Mouse (Mus musculus): Measurements from ENCODE around the gene Mgat5. TPM values are rescaled to one million over a fixed set of nuclear protein-coding genes. Genes with fewer than 3 reads are reported as not detected.

The Mgat5 gene
- polyA plus RNA-seq, 1 experiment from 2014 or later = 5.1 TPM

DNA sequence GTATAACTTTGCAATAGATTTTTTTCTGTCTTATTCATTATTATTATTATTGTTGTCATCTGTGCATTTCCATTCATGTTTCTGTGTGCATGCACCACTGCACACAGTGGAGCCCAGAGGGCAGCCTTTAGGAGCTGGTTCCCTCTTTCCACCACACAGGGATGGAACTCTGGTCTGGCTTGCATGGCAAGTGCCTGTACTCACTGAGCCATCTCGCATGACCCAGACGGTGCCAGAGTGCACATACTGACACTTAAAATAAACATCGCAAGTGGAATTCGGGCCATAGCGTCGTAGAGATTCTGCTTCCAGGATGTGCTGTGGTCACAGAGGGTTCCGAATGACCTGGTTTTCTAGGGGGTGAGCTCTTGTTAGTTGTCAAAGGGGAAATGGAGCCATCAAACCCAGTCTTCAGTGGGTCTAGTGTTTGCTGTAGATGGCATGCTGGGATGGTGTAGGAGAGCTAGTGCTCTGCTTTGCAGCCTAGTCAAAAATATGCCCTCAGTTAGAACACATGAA is 103.5 kb downstream of the Mgat5 start:
- Histone ChIP-seq H3K4me2 (ENCODE audit: low read depth, low read length) (no peak overlapping the region), H3K36me3 (ENCODE audit: control insufficient read depth, insufficient read depth, low read length) (0 out of 2 replicates have a peak, but pooled peaks cover 3% of the 10 kb centered on the region), H3K9me3 (ENCODE audit: control insufficient read depth, low read length) (no peaks in the 10 kb centered on the region), H3K9ac (ENCODE audit: low read depth, low read length) (no peak overlapping the region), H3K27ac (replicated peaks; ENCODE audit: low read depth, low read length) (no peak overlapping the region), H3K4me3 (ENCODE audit: low read depth, low read length) (no peak overlapping the region), H3K4me1 (ENCODE audit: control insufficient read depth, insufficient read depth, low read length) (no peaks in the 10 kb centered on the region), H3K27me3 (replicated peaks; ENCODE audit: control insufficient read depth, insufficient read depth, low read length) (no peaks in the 10 kb centered on the region)
- DNase-seq (ENCODE audit: low spot score) (no peak), ATAC-seq (ENCODE audit: low read depth) (no peak)
- WGBS = 87% methylated on average over 7 of the region's 7 CpGs

DNA sequence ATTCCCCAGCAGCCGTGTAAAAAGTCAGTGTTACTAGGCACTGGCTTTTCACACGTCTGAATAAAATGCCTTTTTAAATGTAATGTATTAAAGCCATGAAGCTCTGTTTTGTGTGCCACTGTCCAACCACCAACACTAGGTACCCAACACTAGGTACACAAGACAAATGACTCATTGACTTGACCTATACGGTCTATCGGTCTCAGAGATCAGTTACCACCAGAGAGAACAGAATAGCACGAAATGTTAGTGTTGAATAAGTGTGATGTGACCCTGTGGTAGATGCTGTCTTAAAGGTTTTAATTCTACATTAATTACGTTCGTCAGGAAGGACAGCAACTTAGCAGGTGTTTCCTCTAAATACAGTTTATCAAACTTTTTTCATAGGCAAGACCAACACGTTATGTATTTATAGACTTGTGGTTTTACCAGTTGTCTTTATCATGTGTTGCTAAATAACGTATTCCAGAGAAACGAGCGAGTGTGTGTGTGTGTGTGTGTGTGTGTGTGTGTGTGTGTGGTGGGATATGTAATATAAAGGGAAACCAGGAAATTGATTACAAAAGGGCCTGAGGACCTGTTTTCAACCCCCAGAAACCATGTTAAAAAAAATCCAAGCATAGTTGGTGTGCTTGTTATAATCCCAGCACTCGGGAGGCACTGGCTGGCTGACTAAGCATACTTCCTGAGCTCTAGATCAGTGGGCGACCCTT is 104.3 kb downstream of the Mgat5 start:
- H3K4me3 ChIP-seq (ENCODE audit: low read depth, low read length) = no peak overlapping the region
- peaks cover 5% of the 10 kb centered on the region; the same call in 1 of the 2 replicates for H3K4me1 ChIP-seq (ENCODE audit: control insufficient read depth, insufficient read depth, low read length)
- ATAC-seq (ENCODE audit: low read depth) (no peak), DNase-seq (ENCODE audit: low spot score) (no peak)
- no peaks in the 10 kb centered on the region for H3K9me3 ChIP-seq (ENCODE audit: control insufficient read depth, low read length)
- no peak overlapping the region for H3K4me2 ChIP-seq (ENCODE audit: low read depth, low read length)
- no peak overlapping the region for H3K27ac ChIP-seq (replicated peaks; ENCODE audit: low read depth, low read length)
- no peak overlapping the region for H3K9ac ChIP-seq (ENCODE audit: low read depth, low read length)
- no peaks in the 10 kb centered on the region for H3K27me3 ChIP-seq (replicated peaks; ENCODE audit: control insufficient read depth, insufficient read depth, low read length)
- 86% methylated on average over 13 of the region's 13 CpGs for WGBS
- 0 out of 2 replicates have a peak, but pooled peaks cover 3% of the 10 kb centered on the region for H3K36me3 ChIP-seq (ENCODE audit: control insufficient read depth, insufficient read depth, low read length)

DNA sequence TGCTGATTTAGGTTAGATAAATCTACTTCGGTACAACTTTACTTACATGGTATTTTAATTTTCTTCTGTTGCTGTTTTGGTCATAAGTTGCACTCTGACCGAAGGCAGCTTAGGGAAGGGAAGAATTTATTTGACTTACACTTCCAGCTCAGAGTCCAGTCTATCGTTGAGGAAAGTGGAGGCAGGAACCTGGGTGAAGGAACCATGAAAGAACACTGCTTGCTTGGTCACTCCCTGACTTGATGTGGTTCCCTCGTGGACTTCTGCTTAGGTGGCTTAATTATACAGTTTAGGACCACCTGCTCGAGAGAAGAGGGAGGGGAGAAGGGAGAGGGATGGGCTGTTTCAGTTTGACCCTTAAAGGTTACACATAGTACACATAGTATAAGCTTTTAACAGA is 105.2 kb downstream of the Mgat5 start:
- Histone ChIP-seq H3K9ac (ENCODE audit: low read depth, low read length) (no peak overlapping the region), H3K27ac (replicated peaks; ENCODE audit: low read depth, low read length) (no peak overlapping the region), H3K4me1 (ENCODE audit: control insufficient read depth, insufficient read depth, low read length) (peaks cover 13% of the 10 kb centered on the region; the same call in 1 of the 2 replicates), H3K27me3 (replicated peaks; ENCODE audit: control insufficient read depth, insufficient read depth, low read length) (no peaks in the 10 kb centered on the region), H3K36me3 (ENCODE audit: control insufficient read depth, insufficient read depth, low read length) (0 out of 2 replicates have a peak, but pooled peaks cover 3% of the 10 kb centered on the region), H3K4me3 (ENCODE audit: low read depth, low read length) (no peak overlapping the region), H3K9me3 (ENCODE audit: control insufficient read depth, low read length) (no peaks in the 10 kb centered on the region), H3K4me2 (ENCODE audit: low read depth, low read length) (no peak overlapping the region)
- WGBS = 83% methylated on average over 5 of the region's 5 CpGs
- DNase-seq (ENCODE audit: low spot score) (no peak), ATAC-seq (ENCODE audit: low read depth) (no peak)

DNA sequence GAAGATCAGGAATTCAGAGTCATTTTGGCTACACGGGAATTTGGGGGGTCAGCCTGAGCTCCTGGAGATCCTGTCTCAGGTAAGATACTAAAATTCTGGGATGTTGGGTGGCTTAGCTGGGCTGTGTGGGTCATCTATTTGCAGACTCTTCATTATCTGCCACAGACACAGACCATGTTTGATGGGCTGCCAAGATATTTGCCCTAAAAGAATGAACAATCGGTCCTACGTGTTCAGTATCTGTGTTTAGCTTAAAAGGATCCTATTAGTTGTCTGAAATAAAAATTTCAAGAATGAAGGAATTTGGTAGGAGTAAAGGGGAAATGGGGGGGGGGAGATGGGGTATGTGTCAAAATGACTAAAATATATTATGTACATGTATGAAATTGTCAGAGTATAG is 105.9 kb downstream of the Mgat5 start:
- 72% methylated on average over 3 of the region's 3 CpGs for WGBS
- Histone ChIP-seq H3K4me1 (ENCODE audit: control insufficient read depth, insufficient read depth, low read length) (peaks cover 14% of the 10 kb centered on the region; the same call in 1 of the 2 replicates), H3K27ac (replicated peaks; ENCODE audit: low read depth, low read length) (no peak overlapping the region), H3K27me3 (replicated peaks; ENCODE audit: control insufficient read depth, insufficient read depth, low read length) (no peaks in the 10 kb centered on the region), H3K9me3 (ENCODE audit: control insufficient read depth, low read length) (no peaks in the 10 kb centered on the region), H3K4me2 (ENCODE audit: low read depth, low read length) (no peak overlapping the region), H3K36me3 (ENCODE audit: control insufficient read depth, insufficient read depth, low read length) (0 out of 2 replicates have a peak, but pooled peaks cover 3% of the 10 kb centered on the region), H3K9ac (ENCODE audit: low read depth, low read length) (no peak overlapping the region), H3K4me3 (ENCODE audit: low read depth, low read length) (no peak overlapping the region)
- ATAC-seq (ENCODE audit: low read depth) = no peak
- DNase-seq (ENCODE audit: low spot score) = no peak

DNA sequence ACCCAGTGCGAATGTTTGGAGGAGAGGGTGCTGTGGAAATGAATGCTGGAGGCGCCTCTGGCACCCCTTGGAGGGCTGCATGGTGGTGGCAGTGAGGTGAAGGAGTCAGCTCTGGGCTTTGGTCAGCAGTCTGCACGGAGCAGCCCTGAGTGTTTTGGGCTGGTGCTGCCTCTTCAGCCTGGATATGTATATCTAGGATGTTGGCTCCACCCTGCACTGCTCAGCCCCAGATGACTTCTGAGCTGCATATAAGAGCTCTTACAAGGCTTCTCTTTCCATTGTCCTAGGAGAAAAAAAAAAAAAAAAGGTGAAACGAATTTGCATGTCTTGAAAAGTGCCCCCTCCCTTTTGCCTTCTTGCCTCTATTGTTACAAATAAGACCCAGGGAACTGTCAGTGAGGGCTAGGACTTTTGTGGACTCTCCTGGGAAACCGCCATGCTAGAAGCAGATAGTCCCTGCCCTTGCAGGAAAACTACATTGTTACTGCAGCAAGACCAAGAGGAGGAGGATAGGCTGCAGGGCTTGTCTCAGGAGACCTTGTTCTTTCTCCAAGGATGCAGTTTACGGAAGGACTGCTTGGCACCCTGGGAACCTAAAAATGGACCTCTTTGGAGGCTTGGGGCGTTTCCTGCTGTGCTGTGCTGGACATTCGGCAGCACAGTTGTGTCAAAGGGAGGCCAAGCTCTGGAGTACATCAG is 109.0 kb downstream of the Mgat5 start:
- WGBS = 61% methylated on average over 8 of the region's 8 CpGs
- Histone ChIP-seq H3K4me2 (ENCODE audit: low read depth, low read length) (no peak overlapping the region), H3K9me3 (ENCODE audit: control insufficient read depth, low read length) (no peaks in the 10 kb centered on the region), H3K27ac (replicated peaks; ENCODE audit: low read depth, low read length) (no peak overlapping the region), H3K27me3 (replicated peaks; ENCODE audit: control insufficient read depth, insufficient read depth, low read length) (no peaks in the 10 kb centered on the region), H3K4me1 (ENCODE audit: control insufficient read depth, insufficient read depth, low read length) (peaks cover 18% of the 10 kb centered on the region), H3K9ac (ENCODE audit: low read depth, low read length) (no peak overlapping the region), H3K36me3 (ENCODE audit: control insufficient read depth, insufficient read depth, low read length) (no peaks in the 10 kb centered on the region), H3K4me3 (ENCODE audit: low read depth, low read length) (no peak overlapping the region)
- DNase-seq (ENCODE audit: low spot score) (no peak), ATAC-seq (ENCODE audit: low read depth) (no peak)

DNA sequence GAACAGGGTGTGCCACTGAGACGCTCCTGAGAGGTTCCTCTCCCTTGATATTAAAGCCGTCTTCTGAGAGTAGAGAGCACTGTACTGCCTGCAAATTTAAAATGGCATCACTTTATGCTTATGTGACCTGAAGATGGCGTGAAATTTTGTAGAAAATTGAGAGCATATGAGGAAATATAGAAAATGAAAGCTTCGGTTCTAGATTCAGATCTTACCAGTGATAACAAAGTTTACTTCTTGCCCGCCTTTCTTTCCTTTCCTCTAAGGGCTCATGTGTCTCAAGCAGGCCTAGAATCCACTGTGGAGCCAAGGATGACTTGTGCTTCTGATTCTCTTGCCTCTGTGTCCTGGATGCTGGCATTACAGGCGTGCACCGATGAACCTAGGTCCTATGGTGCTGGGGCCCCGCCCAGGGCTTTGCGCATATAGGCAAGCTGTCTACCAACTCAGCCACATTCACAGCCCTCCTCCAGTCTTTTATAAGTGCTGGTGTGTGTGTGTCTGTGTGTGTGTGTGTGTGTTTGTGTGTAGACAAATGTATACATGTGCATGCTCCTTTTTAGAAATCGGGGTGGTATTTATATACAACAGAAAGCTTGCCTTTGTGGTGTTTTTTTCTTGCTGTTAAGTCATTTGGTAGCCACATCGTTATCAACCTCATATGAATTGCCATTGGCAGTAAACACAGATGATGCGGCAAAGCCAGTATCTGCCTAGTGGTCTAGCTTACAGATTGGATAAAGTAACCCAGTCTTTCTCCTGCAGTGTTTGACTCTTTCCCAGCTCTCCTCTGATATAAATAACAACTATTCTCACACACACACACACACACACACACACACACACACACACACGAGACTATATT is 111.2 kb downstream of the Mgat5 start:
- Histone ChIP-seq H3K4me3 (ENCODE audit: low read depth, low read length) (no peak overlapping the region), H3K9ac (ENCODE audit: low read depth, low read length) (no peak overlapping the region), H3K36me3 (ENCODE audit: control insufficient read depth, insufficient read depth, low read length) (0 out of 2 replicates have a peak, but pooled peaks cover 6% of the 10 kb centered on the region), H3K27me3 (replicated peaks; ENCODE audit: control insufficient read depth, insufficient read depth, low read length) (no peaks in the 10 kb centered on the region), H3K27ac (replicated peaks; ENCODE audit: low read depth, low read length) (no peak overlapping the region), H3K4me2 (ENCODE audit: low read depth, low read length) (no peak overlapping the region), H3K9me3 (ENCODE audit: control insufficient read depth, low read length) (no peaks in the 10 kb centered on the region), H3K4me1 (ENCODE audit: control insufficient read depth, insufficient read depth, low read length) (peaks cover 18% of the 10 kb centered on the region)
- 87% methylated on average over 13 of the region's 13 CpGs for WGBS
- ATAC-seq (ENCODE audit: low read depth) = no peak
- DNase-seq (ENCODE audit: low spot score) = no peak

DNA sequence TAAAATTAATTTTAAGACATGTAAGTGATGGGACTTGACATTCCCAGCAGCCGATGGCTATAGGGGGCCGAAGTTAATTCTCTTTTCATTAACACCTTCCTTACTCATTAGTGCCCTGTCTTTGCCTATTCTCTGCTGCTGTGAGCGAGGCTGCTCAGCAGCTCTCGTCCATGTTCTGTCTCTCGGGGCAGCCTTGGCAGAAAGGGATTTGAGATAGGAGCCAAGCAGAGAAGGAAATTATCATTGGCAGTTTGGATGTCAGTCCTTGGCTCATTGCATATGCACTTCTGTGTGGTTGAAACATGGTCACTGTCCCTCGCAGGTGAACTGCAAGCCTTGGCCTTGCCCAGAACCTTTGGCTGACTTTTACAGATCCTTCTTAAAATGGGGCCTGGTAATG is 111.8 kb downstream of the Mgat5 start:
- Histone ChIP-seq H3K27me3 (replicated peaks; ENCODE audit: control insufficient read depth, insufficient read depth, low read length) (no peaks in the 10 kb centered on the region), H3K4me2 (ENCODE audit: low read depth, low read length) (no peak overlapping the region), H3K9ac (ENCODE audit: low read depth, low read length) (no peak overlapping the region), H3K9me3 (ENCODE audit: control insufficient read depth, low read length) (no peaks in the 10 kb centered on the region), H3K36me3 (ENCODE audit: control insufficient read depth, insufficient read depth, low read length) (0 out of 2 replicates have a peak, but pooled peaks cover 8% of the 10 kb centered on the region), H3K4me1 (ENCODE audit: control insufficient read depth, insufficient read depth, low read length) (peaks cover 18% of the 10 kb centered on the region), H3K4me3 (ENCODE audit: low read depth, low read length) (no peak overlapping the region), H3K27ac (replicated peaks; ENCODE audit: low read depth, low read length) (no peak overlapping the region)
- ATAC-seq (ENCODE audit: low read depth) (no peak), DNase-seq (ENCODE audit: low spot score) (no peak)
- 82% methylated on average over 6 of the region's 6 CpGs for WGBS

DNA sequence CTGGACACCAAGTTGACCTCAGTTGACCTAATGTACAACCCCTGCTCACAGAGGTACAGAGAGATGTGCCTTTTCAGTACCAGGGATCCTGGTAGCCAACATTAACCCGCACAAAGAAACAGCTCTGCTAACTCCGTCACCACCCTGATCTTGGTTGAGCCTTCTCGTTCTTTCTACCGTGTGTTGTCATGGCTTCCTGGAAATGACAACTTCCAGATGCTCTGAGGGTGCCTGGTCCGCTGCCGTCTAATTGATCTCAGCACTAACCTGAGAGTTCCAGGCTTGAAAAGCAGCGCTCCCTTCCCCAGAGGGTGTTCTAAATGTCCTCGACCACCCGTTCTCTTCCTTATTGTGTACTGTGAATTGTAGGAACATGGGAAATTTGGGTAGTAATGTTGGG is 112.7 kb downstream of the Mgat5 start:
- H3K4me2 ChIP-seq (ENCODE audit: low read depth, low read length) = no peak overlapping the region
- no peak overlapping the region for H3K27ac ChIP-seq (replicated peaks; ENCODE audit: low read depth, low read length)
- H3K27me3 ChIP-seq (replicated peaks; ENCODE audit: control insufficient read depth, insufficient read depth, low read length) = no peaks in the 10 kb centered on the region
- DNase-seq (ENCODE audit: low spot score) (no peak), ATAC-seq (ENCODE audit: low read depth) (no peak)
- H3K9me3 ChIP-seq (ENCODE audit: control insufficient read depth, low read length) = no peaks in the 10 kb centered on the region
- peaks cover 18% of the 10 kb centered on the region for H3K4me1 ChIP-seq (ENCODE audit: control insufficient read depth, insufficient read depth, low read length)
- H3K4me3 ChIP-seq (ENCODE audit: low read depth, low read length) = no peak overlapping the region
- no peak overlapping the region for H3K9ac ChIP-seq (ENCODE audit: low read depth, low read length)
- H3K36me3 ChIP-seq (ENCODE audit: control insufficient read depth, insufficient read depth, low read length) = 0 out of 2 replicates have a peak, but pooled peaks cover 8% of the 10 kb centered on the region
- 52% methylated on average over 9 of the region's 9 CpGs for WGBS
